In the genomic region with DNA sequence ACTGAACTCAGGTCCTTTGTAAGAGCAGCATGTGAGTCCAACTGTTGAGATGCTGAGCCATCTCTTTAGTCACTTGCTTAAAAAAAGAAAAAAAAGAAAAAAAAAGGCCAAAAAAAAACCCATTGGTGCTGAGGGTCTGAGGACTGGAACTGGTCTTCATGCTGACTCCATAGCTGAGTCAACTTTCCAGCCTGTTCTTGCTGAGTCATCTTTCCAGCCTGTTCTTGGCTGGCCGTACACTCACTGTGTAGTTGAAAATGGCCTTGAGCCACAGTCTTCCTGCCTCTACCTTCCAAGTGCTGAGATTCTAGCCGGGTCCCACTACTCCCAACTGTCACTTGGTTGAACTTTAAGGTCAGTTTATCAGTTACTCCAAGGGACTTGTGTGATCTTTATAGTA, we compare ENCODE assay signal across 32 mouse cellular contexts. TPM values are rescaled to one million over a fixed set of nuclear protein-coding genes. Genes with fewer than 3 reads are reported as not detected.
"Had no signal": no experiment of that assay in that cellular context is flagged by ENCODE, and none has a peak within 500 bp of the region (broad histone marks: within the 10 kb centered on the region; RNA-seq: fewer than 3 reads in every experiment).

No protein-coding gene starts in this region.

- H3K4me2 ChIP-seq: limb, embryonic 13.5 days; liver, embryonic 12.5 days; liver, embryonic 15.5 days; lung, embryonic 15.5 days; midbrain, embryonic 11.5 days had no signal

- DNase-seq: kidney, adult 9 months; kidney, postnatal 25 days; layer of hippocampus, adult 9-11 months; liver; lung, adult 18-20 months; lung, postnatal 10 days; lung, postnatal 4 days; midbrain, embryonic 14.5 days; thymus, adult 18-20 months; thymus, postnatal 14 days; thymus, postnatal 4 days had no signal

- H3K9me3 ChIP-seq: limb, embryonic 10.5 days; limb, embryonic 13.5 days; liver, embryonic 12.5 days; liver, embryonic 15.5 days; lung, embryonic 15.5 days had no signal

- H3K27ac ChIP-seq: kidney, postnatal 0 days; layer of hippocampus, adult 2 months; limb, embryonic 10.5 days; limb, embryonic 13.5 days; liver, embryonic 12.5 days; liver, embryonic 15.5 days; lung, embryonic 15.5 days had no signal

- H3K36me3 ChIP-seq: limb, embryonic 10.5 days; limb, embryonic 13.5 days; liver, embryonic 12.5 days; liver, embryonic 15.5 days; lung, embryonic 15.5 days had no signal

- H3K4me3 ChIP-seq: layer of hippocampus, adult 2 months; limb, embryonic 10.5 days; limb, embryonic 13.5 days; liver, embryonic 12.5 days; liver, embryonic 15.5 days; lung, embryonic 15.5 days had no signal

- H3K27me3 ChIP-seq: limb, embryonic 13.5 days; liver, embryonic 12.5 days; liver, embryonic 15.5 days; lung, embryonic 15.5 days had no signal

- ATAC-seq: liver, embryonic 12.5 days had no signal

- H3K4me1 ChIP-seq: limb, embryonic 10.5 days; limb, embryonic 13.5 days; liver, embryonic 12.5 days; liver, embryonic 15.5 days; lung, embryonic 15.5 days had no signal

- H3K9ac ChIP-seq: limb, embryonic 13.5 days; liver, embryonic 12.5 days; liver, embryonic 15.5 days; lung, embryonic 15.5 days had no signal

RNA-seq across cellular contexts. Expression of gene Ramp3, which starts 8.3 kb away (rescaled TPM):
- total RNA-seq: megakaryocyte progenitor cell, adult 5-6 weeks; megakaryocyte-erythroid progenitor cell, adult 5-6 weeks had no signal

RNA-seq across cellular contexts. Expression of gene Wap, which starts 28.2 kb away (rescaled TPM):
- total RNA-seq: layer of hippocampus, adult 2 months; layer of hippocampus, postnatal 25 days; left cerebral cortex, adult 18-20 months; left cerebral cortex, postnatal 25 days; megakaryocyte progenitor cell, adult 5-6 weeks; megakaryocyte-erythroid progenitor cell, adult 5-6 weeks; midbrain, postnatal 0 days had no signal
- polyA plus RNA-seq: kidney, postnatal 0 days; large intestine, adult 2 months; limb, embryonic 10.5 days; limb, embryonic 13.5 days; liver, embryonic 12.5 days; liver, embryonic 15.5 days; lung, embryonic 15.5 days; midbrain, embryonic 11.5 days; midbrain, embryonic 14.5 days; midbrain, postnatal 0 days; neural tube, embryonic 11.5 days; neural tube, embryonic 14.5 days; small intestine, adult 2 months; spleen, adult 2 months; stomach, embryonic 16.5 days; testis, adult 2 months had no signal
